Mouse (Mus musculus): ENCODE measurements around the gene Olfr649. TPM values are rescaled to one million over a fixed set of nuclear protein-coding genes. Genes with fewer than 3 reads are reported as not detected.

Olfr649 gene
- total RNA-seq, 2 experiments from 2014 or later, result not detected

Other genes with a start within 250 kb of the Olfr649 start
- gene Olfr635, start 224.8 kb downstream of the Olfr649 start, total RNA-seq (2021), result under 1 TPM in 1 of 2 experiments, not detected in 1; 0.05 TPM
- gene Olfr638, start 197.2 kb downstream of the Olfr649 start, total RNA-seq (2021), result not detected
- under 1 TPM; 0.07 to 0.09 TPM for gene Olfr639, start 178.7 kb downstream of the Olfr649 start, total RNA-seq (2021)
- gene Olfr640, start 170.4 kb downstream of the Olfr649 start, total RNA-seq (2021), result not detected
- not detected for gene Olfr641, start 160.5 kb downstream of the Olfr649 start, total RNA-seq (2021)
- not detected for gene Olfr642, start 143.3 kb downstream of the Olfr649 start, total RNA-seq (2021)
- gene 4930516K23Rik, start 134.5 kb downstream of the Olfr649 start, total RNA-seq (2021), result not detected
- not detected for gene Olfr644, start 124.1 kb downstream of the Olfr649 start, total RNA-seq (2021)
- gene Olfr645, start 110.5 kb downstream of the Olfr649 start, total RNA-seq (2021), result not detected
- not detected for gene Olfr646, start 91.1 kb downstream of the Olfr649 start, total RNA-seq (2021)
- gene Ubqln5, start 66.2 kb downstream of the Olfr649 start, total RNA-seq (2021), result not detected
- gene Olfr643, start 58.6 kb downstream of the Olfr649 start, total RNA-seq (2021), result not detected
- not detected for gene Ubqln3, start 52.7 kb downstream of the Olfr649 start, total RNA-seq (2021)
- not detected for gene Ubqlnl, start 45.4 kb downstream of the Olfr649 start, total RNA-seq (2021)
- not detected for gene Olfm5, start 31.2 kb downstream of the Olfr649 start, total RNA-seq (2021)
- gene Olfr648, start 12.6 kb downstream of the Olfr649 start, total RNA-seq (2021), result under 1 TPM; 0.21 to 0.26 TPM
- not detected for gene Trim6, start 22.8 kb upstream of the Olfr649 start, total RNA-seq (2021)
- gene Trim34a, start 48.5 kb upstream of the Olfr649 start, total RNA-seq (2021), result 1 to 10 TPM in 1 of 2 experiments, under 1 TPM in 1; 1.00 to 1.3 TPM
- gene Trim5, start 92.1 kb upstream of the Olfr649 start, total RNA-seq (2021), result under 1 TPM; 0.37 to 0.63 TPM
- 1 to 10 TPM; 2.2 to 2.6 TPM for gene Trim12a, start 119.5 kb upstream of the Olfr649 start, total RNA-seq (2021)
- not detected for gene Trim34b, start 133.5 kb upstream of the Olfr649 start, total RNA-seq (2021)
- gene Trim12c, start 157.4 kb upstream of the Olfr649 start, total RNA-seq (2021), result 1 to 10 TPM; 1.7 TPM
- under 1 TPM in 1 of 2 experiments, not detected in 1; 0.14 TPM for gene Trim30b, start 173.9 kb upstream of the Olfr649 start, total RNA-seq (2021)
- not detected for gene Trim30c, start 204.9 kb upstream of the Olfr649 start, total RNA-seq (2021)